In the genomic region with DNA sequence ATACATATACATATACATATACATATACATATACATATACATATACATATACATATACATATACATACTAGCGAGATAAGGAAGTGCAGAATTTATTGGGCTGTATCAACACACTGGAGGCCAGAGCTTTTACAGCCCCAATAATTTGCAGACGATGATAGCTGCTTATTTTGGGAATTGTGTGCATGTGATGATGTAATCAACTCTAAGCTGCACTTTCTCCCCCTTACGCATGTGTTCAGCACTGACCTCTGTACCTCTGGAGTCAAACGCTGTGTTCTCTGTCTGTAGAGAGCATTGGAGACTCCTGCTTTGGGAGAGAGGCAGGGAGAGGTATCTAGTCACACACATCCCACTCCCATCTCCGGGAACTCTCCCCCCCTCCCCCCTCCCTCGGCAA, we compare ENCODE assay signal across 20 mouse cellular contexts. TPM values are rescaled to one million over a fixed set of nuclear protein-coding genes. Genes with fewer than 3 reads are reported as not detected.
A peak's percentile ranks its signal among the peaks of the same experiment; 100 is the strongest.
DNase-seq lines count a peak whose midpoint lies in the region; ATAC-seq and TF ChIP-seq lines count a peak whose summit lies in the region.
"Had no signal": no experiment of that assay in that cellular context is flagged by ENCODE, and none has a peak within 500 bp of the region (broad histone marks: within the 10 kb centered on the region; RNA-seq: fewer than 3 reads in every experiment).

No protein-coding gene starts in this region.

- H3K27me3 ChIP-seq in C2C12 (ENCODE audit: control insufficient read depth, insufficient read depth, insufficient read length) = no peaks in the 10 kb centered on the region
- no peaks in the 10 kb centered on the region for H3K27me3 ChIP-seq in hindbrain, postnatal 0 days (ENCODE audit: insufficient read depth, low read length)
- H3K27me3 ChIP-seq: midbrain, embryonic 15.5 days had no signal

- peaks cover 17% of the 10 kb centered on the region for H3K4me1 ChIP-seq in hindbrain, postnatal 0 days (ENCODE audit: insufficient read depth, low read length)
- H3K4me1 ChIP-seq: liver, embryonic 13.5 days had no signal

- no peak for DNase-seq in gastrocnemius, adult 2 months
- DNase-seq in gastrocnemius, postnatal 25 days = no peak
- DNase-seq in layer of hippocampus, adult 2 months (ENCODE audit: low spot score in 2 of 2) = no peak
- no peak for DNase-seq in layer of hippocampus, postnatal 10 days (ENCODE audit: low spot score in 2 of 2)
- no peak for DNase-seq in hindbrain, postnatal 0 days (ENCODE audit: low spot score)
- no peak for DNase-seq in lung, postnatal 14 days
- DNase-seq: B cell, adult 2 months; cerebellum, adult 9-11 months; embryo, embryonic 11 days; kidney, postnatal 10 days; layer of hippocampus, adult 9-11 months; liver, embryonic 13.5 days; lung, postnatal 10 days; thymus, postnatal 14 days had no signal

- peak overlapping the region; percentile 96 for H3K27ac ChIP-seq in gastrocnemius, adult 2 months
- H3K27ac ChIP-seq in layer of hippocampus, adult 2 months = peak overlapping the region; percentile 100
- H3K27ac ChIP-seq in hindbrain, postnatal 0 days = peak overlapping the region; percentile 45; the same call in 1 of the 2 replicates
- H3K27ac ChIP-seq: liver, embryonic 13.5 days; midbrain, embryonic 15.5 days had no signal

- peaks cover 97% of the 10 kb centered on the region for H3K79me3 ChIP-seq in C2C12 (ENCODE audit: low read depth)

- WGBS in hindbrain, postnatal 0 days = 60% methylated on average over 6 of the region's 6 CpGs

- peaks cover 89% of the 10 kb centered on the region for H3K36me3 ChIP-seq in C2C12 (ENCODE audit: control insufficient read depth, insufficient read depth)
- peaks cover 15% of the 10 kb centered on the region; the same call in 1 of the 2 replicates for H3K36me3 ChIP-seq in hindbrain, postnatal 0 days (ENCODE audit: insufficient read depth, low read length)
- H3K36me3 ChIP-seq: liver, embryonic 13.5 days had no signal

- H3K9ac ChIP-seq in hindbrain, postnatal 0 days (replicated peaks; ENCODE audit: low read length) = no peak overlapping the region
- H3K9ac ChIP-seq: liver, embryonic 13.5 days; midbrain, embryonic 15.5 days had no signal

- H3ac ChIP-seq in C2C12 (ENCODE audit: control insufficient read depth, insufficient read length, low read depth) = peak overlapping the region; percentile 56

- intact Hi-C loops in gastrocnemius, adult 2 months (cut with DNase I) = no loop called here

- no peak for TF ChIP-seq CTCF in gastrocnemius, adult 2 months (IDR thresholded peaks at IDR 0.05)
- TF ChIP-seq CTCF in layer of hippocampus, adult 2 months (conservative IDR thresholded peaks at IDR 0.05) = no peak
- TF ChIP-seq CTCF in C2C12 (IDR thresholded peaks at IDR 0.05; ENCODE audit: control insufficient read depth, insufficient read depth, insufficient read length) = no peak
- TF ChIP-seq CTCF in hindbrain, postnatal 0 days (IDR thresholded peaks at IDR 0.05; ENCODE audit: low read depth) = no peak

- ATAC-seq in hindbrain, postnatal 0 days = no peak
- ATAC-seq in megakaryocyte progenitor cell, adult 5-6 weeks (replicated peaks; ENCODE audit: poor library complexity) = no peak
- ATAC-seq: forebrain, embryonic 14.5 days; midbrain, embryonic 15.5 days had no signal

- no peaks in the 10 kb centered on the region for H3K9me3 ChIP-seq in hindbrain, postnatal 0 days (ENCODE audit: low read length)
- H3K9me3 ChIP-seq: liver, embryonic 13.5 days; midbrain, embryonic 15.5 days had no signal

- H3K79me2 ChIP-seq in C2C12 (ENCODE audit: control insufficient read depth, insufficient read depth) = peaks cover 100% of the 10 kb centered on the region

- peak overlapping the region; percentile 30; the same call in 1 of the 2 replicates for H3K4me2 ChIP-seq in hindbrain, postnatal 0 days (ENCODE audit: low read depth, low read length)
- H3K4me2 ChIP-seq: heart, embryonic 11.5 days; liver, embryonic 13.5 days had no signal

- peak overlapping the region; percentile 64 for H3K4me3 ChIP-seq in gastrocnemius, adult 2 months
- H3K4me3 ChIP-seq in layer of hippocampus, adult 2 months = peak overlapping the region; percentile 74
- H3K4me3 ChIP-seq in C2C12 (ENCODE audit: insufficient read depth, poor library complexity, severe bottlenecking) = peak overlapping the region; percentile 3
- H3K4me3 ChIP-seq in hindbrain, postnatal 0 days (ENCODE audit: low read length) = 0 out of 2 replicates have a peak overlapping the region, but pooled peaks have one; percentile 2
- H3K4me3 ChIP-seq: liver, embryonic 13.5 days; midbrain, embryonic 15.5 days had no signal

TF ChIP-seq in C2C12, 6 proteins besides CTCF, POLR2A, EP300 and RAD21:
- TF ChIP-seq CEBPB (IDR thresholded peaks at IDR 0.05; ENCODE audit: low read depth) = peak; percentile 66
- no peak for TF ChIP-seq MYOG (IDR thresholded peaks at IDR 0.05; ENCODE audit: control insufficient read depth, extremely low read depth, insufficient read length)

RNA-seq across cellular contexts. Expression of gene Ppara, which starts 52.0 kb away (rescaled TPM):
- 10 to 100 TPM; 15.4 to 47.2 TPM for total RNA-seq in gastrocnemius, adult 2 months (2021)
- total RNA-seq in gastrocnemius, postnatal 25 days (2021) = 10 to 100 TPM; 11.4 to 19.3 TPM
- 1 to 10 TPM; 3.1 to 3.9 TPM for total RNA-seq in layer of hippocampus, adult 2 months (2021)
- 1 to 10 TPM; 2.3 to 2.9 TPM for total RNA-seq in layer of hippocampus, postnatal 10 days (2021)
- polyA plus RNA-seq in C2C12 (2012; fragmentation: generic; extraction: Trizol) = 0.08 TPM
- total RNA-seq in hindbrain, postnatal 0 days (2014; rRNA removed) = 1.2 and 6.6 TPM in 2 replicates
- polyA plus RNA-seq in hindbrain, postnatal 0 days (2015; fragmentation: Nextera tagmentation; extraction: Ambion mirVana) = 1.9 and 2.7 TPM in 2 replicates
- not detected in 2 replicates for total RNA-seq in megakaryocyte progenitor cell, adult 5-6 weeks (2015)
- not detected in 2 replicates for total RNA-seq in megakaryocyte progenitor cell, adult 5-6 weeks (2017)
- total RNA-seq: neutrophil, adult 5-6 weeks had no signal

Comparison
In these comparisons a context has a peak if more than half of its experiments do, and no peak if none do; other contexts are left out.
1. H3K27ac ChIP-seq: peak in every context shown above with its lines; median percentile 100 in layer of hippocampus, adult 2 months; 96 in gastrocnemius, adult 2 months; 45 in hindbrain, postnatal 0 days.
2. H3K4me3 ChIP-seq: peak in every context shown above with its lines; median percentile 74 in layer of hippocampus, adult 2 months; 64 in gastrocnemius, adult 2 months; 3 in C2C12; 2 in hindbrain, postnatal 0 days.